Mouse (Mus musculus) ES-Bruce4 (cell line): Measurements from ENCODE around the gene Nfatc2ip. TPM values are rescaled to one million over a fixed set of nuclear protein-coding genes. Genes with fewer than 3 reads are reported as not detected.

ENCODE experiments used
- H3K27ac ChIP-seq: 2 replicates; pipeline ENCODE4 v1.5.1; 2012; ENCODE audit warnings: low read length, inconsistent platforms; ENCODE audit not compliant: insufficient read depth
- H3K27me3 ChIP-seq: 2 replicates; pipeline ENCODE4 v1.6.1; 2012; ENCODE audit warnings: mild to moderate bottlenecking, low read length, inconsistent platforms; ENCODE audit not compliant: control insufficient read depth, poor library complexity, insufficient read depth, severe bottlenecking
- H3K36me3 ChIP-seq: 2 replicates; pipeline ENCODE4 v1.6.1; 2012; ENCODE audit warnings: inconsistent platforms, mild to moderate bottlenecking, low read length, moderate library complexity; ENCODE audit not compliant: control insufficient read depth, poor library complexity, insufficient read depth, severe bottlenecking
- H3K4me1 ChIP-seq: one replicate; pipeline ENCODE4 v1.8.1; 2011; ENCODE audit warnings: low read length; ENCODE audit not compliant: control insufficient read depth, insufficient read depth
- H3K4me3 ChIP-seq: 2 replicates; pipeline ENCODE4 v1.5.1; 2011; ENCODE audit warnings: low read depth, mild to moderate bottlenecking, low read length
- H3K9ac ChIP-seq: 2 replicates; pipeline ENCODE4 v1.6.1; 2012; ENCODE audit warnings: low read depth, mild to moderate bottlenecking, inconsistent platforms; ENCODE audit not compliant: poor library complexity, severe bottlenecking
- H3K9me3 ChIP-seq: replicated peaks from 2 replicates; pipeline ENCODE4 v1.6.1; 2012; ENCODE audit warnings: mild to moderate bottlenecking, low read length, inconsistent platforms; ENCODE audit not compliant: control insufficient read depth, poor library complexity, insufficient read depth, severe bottlenecking
- CTCF ChIP-seq: IDR thresholded peaks from one replicate; pipeline ENCODE4 v1.8.1; 2011; ENCODE audit warnings: low read depth, low read length
- EP300 ChIP-seq: IDR thresholded peaks from 2 replicates; pipeline ENCODE4 v1.6.1; 2011; ENCODE audit warnings: low read depth, low read length; ENCODE audit not compliant: insufficient read depth
- POLR2A ChIP-seq: IDR thresholded peaks from one replicate; pipeline ENCODE4 v1.8.1; 2011; ENCODE audit warnings: low read length; ENCODE audit not compliant: insufficient read depth
- polyA plus RNA-seq: library from polyadenylated mRNA; stranded (reverse); fragments of >200 nt; gene quantifications from 2 replicates; pipeline ENCODE4 v1.2.4, GENCODE M21; 2011; ENCODE audit warnings: low read depth; ENCODE audit not compliant: missing spikeins, insufficient read depth, insufficient read length

The Nfatc2ip gene
- polyA plus RNA-seq, 1 experiment: 78.6 TPM

- Histone ChIP-seq H3K4me3 (no peak overlapping the region), H3K27me3 (no peaks in the 10 kb centered on the region), H3K4me1 (peaks cover 4% of the 10 kb centered on the region), H3K36me3 (no peaks in the 10 kb centered on the region), H3K9me3 (no peaks in the 10 kb centered on the region), H3K27ac (no peak overlapping the region), H3K9ac (no peak overlapping the region)
- TF ChIP-seq CTCF (no peak), EP300 (no peak), POLR2A (no peak)
Measured at GRCm38 (mm10) chr7:126355847-126356597, 40.5 kb downstream of the Nfatc2ip start.

- Histone ChIP-seq H3K36me3 (no peaks in the 10 kb centered on the region), H3K9ac (no peak overlapping the region), H3K27ac (no peak overlapping the region), H3K27me3 (no peaks in the 10 kb centered on the region), H3K4me3 (no peak overlapping the region), H3K9me3 (no peaks in the 10 kb centered on the region), H3K4me1 (peaks cover 9% of the 10 kb centered on the region)
- no peak for TF ChIP-seq CTCF
- no peak for TF ChIP-seq POLR2A
- TF ChIP-seq EP300: no peak
Measured at GRCm38 (mm10) chr7:126354738-126355614, 41.6 kb downstream of the Nfatc2ip start.

GRCm38 (mm10) chr7:126353994-126354365, 42.6 kb downstream of the Nfatc2ip start:
- H3K36me3 ChIP-seq: no peaks in the 10 kb centered on the region
- no peaks in the 10 kb centered on the region for H3K27me3 ChIP-seq
- H3K4me3 ChIP-seq: no peak overlapping the region
- peaks cover 9% of the 10 kb centered on the region for H3K4me1 ChIP-seq
- H3K9me3 ChIP-seq: no peaks in the 10 kb centered on the region
- no peak overlapping the region for H3K9ac ChIP-seq
- no peak for TF ChIP-seq EP300
- no peak for TF ChIP-seq CTCF
- TF ChIP-seq POLR2A: no peak
- no peak overlapping the region for H3K27ac ChIP-seq

GRCm38 (mm10) chr7:126353251-126353993, 43.1 kb downstream of the Nfatc2ip start:
- no peak overlapping the region for H3K9ac ChIP-seq
- TF ChIP-seq CTCF (no peak), POLR2A (no peak), EP300 (no peak)

GRCm38 (mm10) chr7:126351419-126351951, 45.1 kb downstream of the Nfatc2ip start:
- H3K9me3 ChIP-seq: no peaks in the 10 kb centered on the region
- H3K9ac ChIP-seq: peak overlapping the region; percentile 15
- no peaks in the 10 kb centered on the region for H3K27me3 ChIP-seq
- peaks cover 16% of the 10 kb centered on the region for H3K4me1 ChIP-seq
- no peak overlapping the region for H3K4me3 ChIP-seq
- no peak overlapping the region; the same call in 1 of the 2 replicates for H3K27ac ChIP-seq
- TF ChIP-seq CTCF (no peak), POLR2A (no peak), EP300 (no peak)
- H3K36me3 ChIP-seq: no peaks in the 10 kb centered on the region

More at GRCm38 (mm10) chr7:126353251-126353993, 43.1 kb downstream of the Nfatc2ip start:
- H3K36me3 ChIP-seq: no peaks in the 10 kb centered on the region
- H3K27me3 ChIP-seq: no peaks in the 10 kb centered on the region
- peaks cover 13% of the 10 kb centered on the region for H3K4me1 ChIP-seq
- no peak overlapping the region for H3K4me3 ChIP-seq
- H3K27ac ChIP-seq: no peak overlapping the region
- no peaks in the 10 kb centered on the region for H3K9me3 ChIP-seq
